Mouse (Mus musculus) lung, adult 2 months (tissue): Measurements from ENCODE around the gene Dcst2. TPM values are rescaled to one million over a fixed set of nuclear protein-coding genes. Genes with fewer than 3 reads are reported as not detected.
A peak's percentile ranks its signal among the peaks of the same experiment; 100 is the strongest.

Experiments
- DNase-seq: peaks from one replicate; pipeline ENCODE4 v3.0.0; 2022
- H3K4me1 ChIP-seq: fragments of 200-500 bp; 2 replicates; pipeline ENCODE4 v1.6.1; 2011; ENCODE audit warnings: low read length; ENCODE audit not compliant: control insufficient read depth, insufficient read depth
- H3K4me3 ChIP-seq: fragments of 200-500 bp; replicated peaks from 2 replicates; pipeline ENCODE3; 2011; ENCODE audit warnings: low read depth, mild to moderate bottlenecking, control low read depth, low read length; ENCODE audit errors: extremely low read depth
- CTCF ChIP-seq: fragments of 200-500 bp; IDR thresholded peaks from 2 replicates; pipeline ENCODE4 v1.5.1; 2011; ENCODE audit warnings: mild to moderate bottlenecking, low read length, control low read depth; ENCODE audit not compliant: insufficient read depth
- POLR2A ChIP-seq: fragments of 200-500 bp; IDR thresholded peaks from 2 replicates; pipeline ENCODE4 v1.6.1; 2011; ENCODE audit warnings: low read depth, mild to moderate bottlenecking, control low read depth, low read length, borderline replicate concordance; ENCODE audit errors: extremely low read depth
- WGBS: fragments of 180-500 bp; shearing (Covaris S2); methylation state at CpG from one replicate; pipeline ENCODE4 v1.1.7; 2018; 5-methylcytosine and 5-hydroxymethylcytosine counted together
- polyA plus RNA-seq: library from polyadenylated mRNA; depleted of rRNA; stranded (reverse); fragments of >200 nt; gene quantifications from 2 replicates; pipeline ENCODE4 v1.2.3, GENCODE M21; 2012

The Dcst2 gene
- polyA plus RNA-seq, 1 experiment: 0.28 TPM

DNA sequence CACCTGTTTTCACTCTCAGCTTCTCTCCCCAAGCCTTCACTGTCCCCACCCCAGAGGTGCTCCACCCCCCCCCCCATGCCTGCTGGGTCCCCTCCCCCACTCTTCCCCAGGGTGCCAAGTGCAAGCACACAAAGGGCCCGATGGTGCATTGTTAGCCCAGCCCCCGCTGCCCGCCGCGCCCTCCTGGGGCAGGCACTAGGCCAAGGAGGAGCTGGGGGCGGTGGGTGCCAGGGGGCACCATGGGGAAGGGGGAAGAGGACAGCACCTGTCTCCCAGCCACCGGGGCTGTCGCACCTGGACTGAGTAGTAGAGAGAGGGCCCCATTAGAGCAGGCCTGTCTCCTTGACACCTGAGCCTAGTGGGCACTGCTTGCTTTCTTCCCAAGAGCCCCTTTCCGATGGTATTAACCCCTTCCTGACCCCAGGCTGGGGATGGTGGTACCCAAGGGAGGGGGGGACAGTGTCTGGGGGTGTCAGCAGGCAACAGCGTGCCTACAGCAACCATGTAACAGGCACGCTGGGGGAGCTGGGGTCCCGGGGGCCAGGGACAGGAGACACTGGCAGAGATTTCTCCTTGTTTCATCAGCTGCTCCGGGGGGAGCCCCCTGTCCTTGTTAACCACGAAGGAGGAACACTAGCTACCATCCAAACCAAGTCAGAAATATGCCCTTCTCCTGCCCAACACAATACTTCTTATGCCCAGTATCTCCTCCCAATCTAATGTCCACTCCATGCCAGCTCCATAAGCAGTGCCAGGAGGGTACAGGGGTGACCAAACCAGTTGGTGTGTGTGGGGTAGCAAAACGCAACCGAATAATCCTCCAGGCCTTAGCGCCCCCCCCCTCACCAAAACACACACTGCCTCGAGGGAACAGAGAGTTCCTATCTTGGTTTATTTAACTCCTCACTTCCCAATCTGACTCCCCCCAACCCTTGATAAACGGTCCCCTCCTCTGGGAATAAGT, 29.2 kb downstream of the Dcst2 start:
- Histone ChIP-seq H3K4me3 (peak overlapping the region; percentile 85), H3K4me1 (peaks cover 26% of the 10 kb centered on the region)
- TF ChIP-seq POLR2A (no peak), CTCF (no peak)
- WGBS: 18% methylated on average over 19 of the region's 19 CpGs
- DNase-seq: peak; percentile 36

DNA sequence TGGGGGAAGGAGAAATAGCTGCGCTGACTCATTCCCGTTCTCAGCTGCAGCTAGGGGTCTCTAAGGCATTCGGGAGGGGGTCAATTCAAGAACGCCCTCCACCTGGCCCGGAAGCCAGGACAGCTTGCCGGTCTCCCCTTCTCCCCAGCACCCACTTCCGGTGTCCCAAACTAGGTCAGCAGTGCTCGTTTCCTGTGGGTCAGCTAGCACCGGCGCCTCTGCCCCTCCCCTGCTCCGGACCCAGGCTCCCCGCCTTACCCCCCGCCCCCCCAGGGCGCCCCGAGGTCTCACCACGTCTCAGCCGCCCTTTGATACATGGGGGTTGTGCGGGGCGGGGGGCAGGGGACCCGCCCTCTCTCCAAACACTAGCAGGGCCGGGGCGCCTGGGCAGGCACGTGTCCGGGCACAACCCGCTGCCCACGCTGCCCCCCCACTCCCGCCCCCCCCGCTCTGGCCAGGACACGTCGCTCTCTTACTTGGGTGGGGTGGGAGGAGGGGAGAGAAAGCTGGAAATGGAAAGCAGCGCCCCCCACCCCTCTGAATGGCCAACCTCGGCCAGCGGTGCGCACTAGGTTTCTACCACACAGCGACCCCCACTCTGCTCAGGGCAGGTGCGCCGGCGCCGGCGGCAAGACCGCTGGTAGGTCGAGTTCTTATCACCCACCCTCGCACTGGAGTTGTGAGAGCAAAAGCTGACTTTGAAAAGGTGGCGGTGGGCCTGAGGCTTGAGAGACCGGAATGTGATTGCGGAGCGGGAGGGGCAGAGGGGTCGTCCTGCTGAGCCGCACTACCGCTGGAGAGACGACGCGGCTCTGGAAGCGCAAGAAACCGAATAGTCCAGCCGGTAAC, 30.1 kb downstream of the Dcst2 start:
- under 1% methylated on average over 55 of the region's 56 CpGs for whole genome bisulfite sequencing
- peak; percentile 66 for DNase-seq
- TF ChIP-seq POLR2A: no peak
- no peak for TF ChIP-seq CTCF
- Histone ChIP-seq H3K4me1 (peaks cover 29% of the 10 kb centered on the region), H3K4me3 (peak overlapping the region; percentile 85)

DNA sequence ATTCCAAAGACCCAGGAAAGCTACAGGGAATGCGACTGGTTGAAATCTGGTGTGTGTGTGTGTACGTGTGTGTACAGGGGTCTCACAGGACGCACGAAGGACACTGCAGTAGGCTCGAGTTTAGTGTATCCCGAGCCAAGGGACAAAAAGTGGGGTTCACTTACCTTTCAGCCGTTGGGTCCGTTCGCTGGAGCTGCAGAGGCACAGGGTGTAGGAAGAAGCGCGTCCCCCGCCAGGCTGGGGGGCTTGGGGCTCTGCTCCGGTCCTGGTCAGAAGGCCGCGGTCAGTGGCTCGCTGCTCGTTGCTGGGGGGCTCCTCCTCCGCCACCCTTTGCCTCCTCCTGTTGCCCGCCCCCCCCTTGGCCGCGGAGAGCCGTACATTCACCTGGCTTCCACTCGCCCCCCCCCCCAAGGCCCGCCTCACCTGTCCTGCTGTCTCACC, 31.1 kb downstream of the Dcst2 start:
- TF ChIP-seq CTCF: no peak
- TF ChIP-seq POLR2A: no peak
- Histone ChIP-seq H3K4me3 (peak overlapping the region; percentile 85), H3K4me1 (peaks cover 29% of the 10 kb centered on the region)
- under 1% methylated on average over 23 of the region's 24 CpGs for WGBS
- DNase-seq: peak; percentile 56

DNA sequence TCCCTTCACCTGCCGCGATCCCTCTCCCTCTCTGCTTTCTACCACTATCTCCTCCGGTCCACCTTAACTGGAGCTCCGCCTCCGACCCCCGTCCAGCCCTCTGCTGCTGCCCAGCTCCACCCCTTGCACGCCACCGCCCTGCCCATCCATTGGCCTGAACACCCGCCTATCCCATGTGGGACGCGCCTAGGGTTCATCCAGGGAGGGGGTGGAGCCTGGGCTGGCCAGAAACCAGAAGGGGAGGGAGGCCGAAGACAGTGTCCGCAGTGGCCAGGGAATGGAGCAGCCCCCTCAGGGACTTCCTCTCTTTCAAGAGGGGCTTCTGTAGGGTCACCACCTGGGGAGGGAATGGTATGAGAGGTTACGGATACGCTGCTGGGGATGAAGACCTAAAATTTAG, 31.8 kb downstream of the Dcst2 start:
- TF ChIP-seq CTCF (no peak), POLR2A (peak; percentile 84; the same call in 1 of the 2 replicates)
- DNase-seq: peak; percentile 98
- H3K4me3 ChIP-seq: peak overlapping the region; percentile 82
- under 1% methylated on average over 15 of the region's 15 CpGs for WGBS
- peaks cover 23% of the 10 kb centered on the region for H3K4me1 ChIP-seq

DNA sequence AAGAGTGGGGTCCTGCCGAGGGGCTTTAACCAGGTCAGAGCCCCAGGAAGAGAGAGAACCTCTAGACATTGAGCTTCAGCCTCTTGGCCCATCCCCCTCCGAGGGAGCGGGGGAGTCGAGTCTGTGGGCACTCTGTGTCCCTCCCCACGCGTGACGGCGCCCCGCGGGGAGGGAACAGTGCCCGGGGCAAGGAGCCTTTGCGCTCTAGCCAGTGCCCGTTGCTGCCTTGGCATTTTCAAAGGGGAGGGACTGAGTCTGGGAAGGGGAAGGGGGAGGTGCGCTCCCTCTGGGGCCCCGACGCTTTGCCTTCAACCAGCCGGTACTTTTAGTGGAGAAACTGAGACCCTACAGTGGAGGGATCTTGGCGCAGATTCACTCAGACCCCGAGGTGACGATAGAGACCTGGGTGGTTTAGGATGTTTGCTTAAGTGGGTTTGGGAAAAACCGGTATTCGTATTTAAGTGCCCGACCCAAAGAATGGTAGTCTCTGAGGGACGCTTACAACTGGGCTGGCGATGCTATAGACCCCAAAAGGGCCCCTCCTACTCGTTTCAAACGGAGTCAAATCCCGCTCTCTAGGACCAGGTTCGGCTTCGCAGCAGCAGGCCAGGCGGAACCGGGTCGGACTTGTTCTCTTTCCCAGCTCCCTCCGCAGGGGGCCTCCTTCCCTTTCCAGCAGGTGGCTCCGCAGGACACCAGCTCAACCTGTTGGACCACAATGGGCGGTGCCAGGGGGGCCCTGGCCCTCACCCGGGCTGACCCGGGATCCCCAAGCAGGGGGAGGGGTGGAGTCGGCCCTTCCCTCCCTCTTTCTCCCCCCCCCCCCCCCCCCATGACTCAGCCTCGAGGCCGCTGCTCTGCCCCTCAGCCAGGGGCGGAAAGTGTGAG, 32.5 kb downstream of the Dcst2 start, which contains the start of gene Zbtb7b:
Gene Zbtb7b (minus strand): TSS at position 771 of the 888 bp plus-strand sequence.
- Histone ChIP-seq H3K4me1 (peaks cover 23% of the 10 kb centered on the region), H3K4me3 (peak within 1 kb of the TSS; percentile 82)
- DNase-seq: peak; percentile 87
- under 1% methylated on average over 42 of the region's 42 CpGs for WGBS
- TF ChIP-seq POLR2A: peak; percentile 50; the same call in 1 of the 2 replicates
- TF ChIP-seq CTCF: no peak

DNA sequence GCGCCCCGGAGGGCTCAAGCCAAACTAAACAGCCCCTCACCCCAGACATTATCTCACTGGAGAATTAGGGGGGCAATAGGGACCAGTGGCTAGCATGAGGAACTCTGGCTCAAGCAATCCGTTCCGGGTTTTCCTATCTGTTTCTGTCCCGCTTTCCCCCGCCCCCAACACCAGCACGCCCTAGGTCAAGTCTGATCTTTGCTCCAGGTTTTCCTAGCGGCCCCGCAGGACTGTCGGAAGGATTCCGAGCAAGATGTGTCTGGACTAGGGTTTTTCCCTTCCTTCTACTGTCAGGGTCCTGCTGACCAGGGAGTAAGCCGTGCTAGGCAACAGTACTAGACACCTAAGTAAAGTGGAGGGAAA, 33.1 kb downstream of the Dcst2 start:
- Histone ChIP-seq H3K4me1 (peaks cover 21% of the 10 kb centered on the region), H3K4me3 (peak overlapping the region; percentile 50)
- under 1% methylated on average over 12 of the region's 12 CpGs for WGBS
- peak; percentile 84 for DNase-seq
- TF ChIP-seq POLR2A (peak; percentile 72; the same call in 1 of the 2 replicates), CTCF (no peak)

DNA sequence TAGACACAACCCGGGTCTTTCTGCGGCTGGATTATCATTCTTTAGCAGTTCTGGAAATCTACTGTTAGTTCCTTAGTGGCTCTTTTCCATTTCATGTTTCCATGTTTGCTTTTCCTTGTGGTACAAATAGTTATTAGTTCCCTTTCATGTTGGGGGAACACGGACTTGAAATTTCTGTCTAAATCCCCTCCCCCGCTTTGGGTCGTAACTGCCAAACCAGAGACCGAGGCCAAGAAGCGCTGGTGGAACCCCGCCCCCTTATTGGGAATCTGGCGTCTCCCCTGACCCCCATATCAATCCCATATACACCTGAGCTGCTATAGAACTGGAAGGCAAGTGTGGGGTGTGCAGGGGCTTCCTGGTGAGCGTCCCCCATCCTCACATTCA, 33.6 kb downstream of the Dcst2 start:
- peak; percentile 39 for DNase-seq
- WGBS: 7% methylated on average over 10 of the region's 10 CpGs
- Histone ChIP-seq H3K4me3 (peak overlapping the region; percentile 61), H3K4me1 (peaks cover 18% of the 10 kb centered on the region)
- TF ChIP-seq POLR2A (no peak), CTCF (no peak)

DNA sequence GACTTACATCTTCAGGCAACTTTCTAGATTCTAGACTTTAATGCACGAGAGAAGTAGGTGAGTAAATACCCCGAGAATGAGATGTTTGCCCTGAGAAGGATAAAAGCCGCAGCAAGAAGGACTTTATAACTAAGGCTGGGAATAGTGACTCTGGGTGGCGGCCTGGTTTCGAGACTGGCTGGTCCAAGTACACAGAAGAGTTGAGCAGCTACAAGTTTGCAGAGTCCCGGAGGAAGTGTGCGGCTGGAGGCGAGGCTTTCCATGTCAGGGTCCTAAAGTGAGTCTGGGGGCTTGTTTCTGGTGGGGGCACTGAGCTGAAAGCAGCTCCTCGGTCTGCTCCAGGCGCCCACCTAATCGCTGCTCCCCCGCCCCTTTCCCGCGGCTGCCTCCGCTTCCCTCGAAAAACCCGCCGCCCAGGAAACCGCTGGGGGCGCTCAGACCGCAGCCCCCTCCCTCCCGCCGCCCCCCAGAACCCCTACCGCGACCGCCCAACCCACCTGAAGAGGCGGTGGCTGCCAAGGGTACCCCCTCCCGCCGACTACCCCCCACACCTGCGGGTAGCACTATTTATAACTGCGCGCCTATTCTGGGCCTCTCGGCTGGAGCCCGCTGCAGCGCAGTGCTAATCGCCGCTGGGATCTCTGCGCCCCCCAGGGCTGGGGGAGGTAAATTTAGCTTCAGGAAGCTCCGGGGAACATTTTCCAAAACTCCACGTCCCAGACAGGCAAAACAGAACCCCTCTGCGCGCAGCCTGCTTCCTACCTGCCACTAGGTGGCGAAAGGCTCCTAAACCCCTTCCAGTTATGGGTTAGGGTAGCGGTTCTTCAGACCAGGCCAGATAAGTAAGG, 34.3 kb downstream of the Dcst2 start:
- H3K4me3 ChIP-seq: peak overlapping the region; percentile 61
- H3K4me1 ChIP-seq: peaks cover 14% of the 10 kb centered on the region
- WGBS: 1% methylated on average over 42 of the region's 44 CpGs
- peak; percentile 67 for DNase-seq
- TF ChIP-seq POLR2A (peak; percentile 22; the same call in 1 of the 2 replicates), CTCF (peak; percentile 84)
